Mouse (Mus musculus) midbrain, embryonic 13.5 days (tissue): Measurements from ENCODE around the gene Ascc3. TPM values are rescaled to one million over a fixed set of nuclear protein-coding genes. Genes with fewer than 3 reads are reported as not detected.

Source experiments
- ATAC-seq: fragments of 200-750 bp; cut with Nextera tagmentation; 2 replicates; pipeline ENCODE4 v1.8.0; 2017; ENCODE audit warnings: mild to moderate bottlenecking, moderate TSS enrichment, moderate library complexity
- H3K27ac ChIP-seq: fragments of 300-500 bp; sonication (generic); 2 replicates; pipeline ENCODE4 v1.5.1; 2015; ENCODE audit warnings: inconsistent platforms, mild to moderate bottlenecking, moderate library complexity
- H3K27me3 ChIP-seq: fragments of 300-500 bp; sonication (generic); 2 replicates; pipeline ENCODE4 v1.6.1; 2015; ENCODE audit warnings: mild to moderate bottlenecking, inconsistent platforms
- H3K36me3 ChIP-seq: fragments of 300-500 bp; sonication (generic); 2 replicates; pipeline ENCODE4 v1.6.1; 2015; ENCODE audit warnings: mild to moderate bottlenecking, inconsistent platforms
- H3K4me1 ChIP-seq: fragments of 300-500 bp; sonication (generic); replicated peaks from 2 replicates; pipeline ENCODE4 v1.6.1; 2015; ENCODE audit warnings: inconsistent platforms
- H3K4me2 ChIP-seq: fragments of 300-500 bp; sonication (generic); replicated peaks from 2 replicates; pipeline ENCODE4 v1.6.1; 2015; ENCODE audit warnings: moderate library complexity, mild to moderate bottlenecking, inconsistent platforms
- H3K4me3 ChIP-seq: fragments of 300-500 bp; sonication (generic); replicated peaks from 2 replicates; pipeline ENCODE4 v1.5.1; 2015; ENCODE audit warnings: mild to moderate bottlenecking, inconsistent platforms
- H3K9ac ChIP-seq: fragments of 300-500 bp; sonication (generic); replicated peaks from 2 replicates; pipeline ENCODE4 v1.6.1; 2015; ENCODE audit warnings: mild to moderate bottlenecking, inconsistent platforms
- H3K9me3 ChIP-seq: fragments of 300-500 bp; sonication (generic); 2 replicates; pipeline ENCODE4 v1.6.1; 2016; ENCODE audit warnings: mild to moderate bottlenecking, inconsistent platforms
- whole genome bisulfite sequencing: fragments of 180-500 bp; shearing (Covaris S2); methylation state at CpG from one replicate; pipeline ENCODE4 v1.1.7; 2015; 5-methylcytosine and 5-hydroxymethylcytosine counted together
- polyA plus RNA-seq: library from polyadenylated mRNA; unstranded; fragments of >200 nt; fragmentation: Nextera tagmentation; extraction: Ambion mirVana; gene quantifications from 2 replicates; pipeline ENCODE4 v1.2.1, GENCODE M21; 2015

The Ascc3 gene
- polyA plus RNA-seq, result 17.4 and 18.8 TPM in 2 replicates

- WGBS, result 1% methylated on average over 79 of the region's 79 CpGs
- Histone ChIP-seq H3K27me3 (no peaks in the 10 kb centered on the region), H3K36me3 (no peaks in the 10 kb centered on the region), H3K4me2 (peak within 1 kb of the TSS; percentile 59), H3K4me3 (peak within 1 kb of the TSS; percentile 79), H3K27ac (peak within 1 kb of the TSS; percentile 86), H3K4me1 (0 out of 2 replicates have a peak, but pooled peaks cover 4% of the 10 kb centered on the region), H3K9ac (peak within 1 kb of the TSS; percentile 84), H3K9me3 (no peaks in the 10 kb centered on the region)
- ATAC-seq, result peak; percentile 99
Observed at GRCm38 (mm10) chr10:50592355-50593293, at the start of gene Ascc3. Ascc3 (plus strand) TSS chr10:50592669.

GRCm38 (mm10) chr10:50584721-50585120, 7.7 kb upstream of the Ascc3 start:
- Histone ChIP-seq H3K27ac (no peak overlapping the region), H3K4me1 (no peaks in the 10 kb centered on the region), H3K4me3 (no peak overlapping the region), H3K9ac (no peak overlapping the region), H3K4me2 (no peak overlapping the region), H3K27me3 (no peaks in the 10 kb centered on the region), H3K9me3 (no peaks in the 10 kb centered on the region), H3K36me3 (no peaks in the 10 kb centered on the region)
- no peak for ATAC-seq
- WGBS, result 80% methylated on average over 1 of the region's 1 CpGs

GRCm38 (mm10) chr10:50586556-50586955, 5.9 kb upstream of the Ascc3 start:
- Histone ChIP-seq H3K9ac (no peak overlapping the region), H3K27ac (no peak overlapping the region), H3K4me2 (no peak overlapping the region), H3K9me3 (no peaks in the 10 kb centered on the region), H3K36me3 (no peaks in the 10 kb centered on the region), H3K4me1 (no peaks in the 10 kb centered on the region), H3K4me3 (no peak overlapping the region), H3K27me3 (no peaks in the 10 kb centered on the region)
- WGBS, result 89% methylated on average over 1 of the region's 1 CpGs
- no peak for ATAC-seq

- no peak overlapping the region for H3K27ac ChIP-seq
- ATAC-seq, result no peak
- no peaks in the 10 kb centered on the region for H3K27me3 ChIP-seq
- H3K4me1 ChIP-seq, result 0 out of 2 replicates have a peak, but pooled peaks cover 4% of the 10 kb centered on the region
- H3K36me3 ChIP-seq, result no peaks in the 10 kb centered on the region
- no peaks in the 10 kb centered on the region for H3K9me3 ChIP-seq
- peak overlapping the region; percentile 84 for H3K9ac ChIP-seq
- peak overlapping the region; percentile 79 for H3K4me3 ChIP-seq
- 78% methylated on average over 12 of the region's 12 CpGs for WGBS
- peak overlapping the region; percentile 59 for H3K4me2 ChIP-seq
Observed at GRCm38 (mm10) chr10:50593371-50593770, 902 bp downstream of the Ascc3 start.

- Histone ChIP-seq H3K4me2 (no peak overlapping the region), H3K27me3 (no peaks in the 10 kb centered on the region), H3K36me3 (no peaks in the 10 kb centered on the region), H3K9ac (no peak overlapping the region), H3K4me1 (0 out of 2 replicates have a peak, but pooled peaks cover 4% of the 10 kb centered on the region), H3K4me3 (no peak overlapping the region), H3K9me3 (no peaks in the 10 kb centered on the region), H3K27ac (no peak overlapping the region)
- ATAC-seq, result no peak
Observed at GRCm38 (mm10) chr10:50595340-50595739, 2.9 kb downstream of the Ascc3 start.

- H3K4me1 ChIP-seq, result no peaks in the 10 kb centered on the region
- H3K27me3 ChIP-seq, result no peaks in the 10 kb centered on the region
- no peak overlapping the region for H3K4me2 ChIP-seq
- no peaks in the 10 kb centered on the region for H3K9me3 ChIP-seq
- no peak overlapping the region for H3K4me3 ChIP-seq
- no peak overlapping the region for H3K9ac ChIP-seq
- ATAC-seq, result no peak
- no peak overlapping the region for H3K27ac ChIP-seq
- no peaks in the 10 kb centered on the region for H3K36me3 ChIP-seq
- WGBS, result 92% methylated on average over 5 of the region's 5 CpGs
Observed at GRCm38 (mm10) chr10:50604919-50605318, 12.4 kb downstream of the Ascc3 start.

- ATAC-seq, result no peak
- Histone ChIP-seq H3K4me2 (no peak overlapping the region), H3K36me3 (0 out of 2 replicates have a peak, but pooled peaks cover 5% of the 10 kb centered on the region), H3K4me3 (no peak overlapping the region), H3K27me3 (no peaks in the 10 kb centered on the region), H3K4me1 (no peaks in the 10 kb centered on the region), H3K27ac (no peak overlapping the region), H3K9me3 (no peaks in the 10 kb centered on the region), H3K9ac (no peak overlapping the region)
- 98% methylated on average over 9 of the region's 9 CpGs for WGBS
Observed at GRCm38 (mm10) chr10:50613840-50614239, 21.4 kb downstream of the Ascc3 start.

- Histone ChIP-seq H3K9ac (no peak overlapping the region), H3K27me3 (no peaks in the 10 kb centered on the region), H3K36me3 (peaks cover 10% of the 10 kb centered on the region), H3K4me3 (no peak overlapping the region), H3K4me1 (no peaks in the 10 kb centered on the region), H3K27ac (no peak overlapping the region), H3K4me2 (no peak overlapping the region), H3K9me3 (peaks cover 6% of the 10 kb centered on the region; the same call in 1 of the 2 replicates)
- 78% methylated on average over 1 of the region's 1 CpGs for WGBS
- ATAC-seq, result no peak
Observed at GRCm38 (mm10) chr10:50625874-50626273, 33.4 kb downstream of the Ascc3 start.

GRCm38 (mm10) chr10:50639607-50640006, 47.1 kb downstream of the Ascc3 start:
- no peak overlapping the region for H3K9ac ChIP-seq
- H3K4me2 ChIP-seq, result no peak overlapping the region
- H3K36me3 ChIP-seq, result peaks cover 5% of the 10 kb centered on the region; the same call in 1 of the 2 replicates
- H3K4me1 ChIP-seq, result no peaks in the 10 kb centered on the region
- no peaks in the 10 kb centered on the region for H3K27me3 ChIP-seq
- no peak overlapping the region for H3K27ac ChIP-seq
- WGBS, result 62% methylated on average over 1 of the region's 1 CpGs
- H3K9me3 ChIP-seq, result no peaks in the 10 kb centered on the region
- no peak overlapping the region for H3K4me3 ChIP-seq
- no peak for ATAC-seq

- no peak for ATAC-seq
- no peaks in the 10 kb centered on the region for H3K27me3 ChIP-seq
- H3K4me3 ChIP-seq, result no peak overlapping the region
- no peaks in the 10 kb centered on the region for H3K9me3 ChIP-seq
- H3K36me3 ChIP-seq, result peaks cover 8% of the 10 kb centered on the region
- no peak overlapping the region for H3K27ac ChIP-seq
- no peak overlapping the region for H3K4me2 ChIP-seq
- H3K4me1 ChIP-seq, result no peaks in the 10 kb centered on the region
- no peak overlapping the region for H3K9ac ChIP-seq
- 92% methylated on average over 8 of the region's 8 CpGs for WGBS
Observed at GRCm38 (mm10) chr10:50650612-50651011, 58.1 kb downstream of the Ascc3 start.

GRCm38 (mm10) chr10:50653551-50653950, 61.1 kb downstream of the Ascc3 start:
- no peak for ATAC-seq
- H3K27me3 ChIP-seq, result no peaks in the 10 kb centered on the region
- no peak overlapping the region for H3K4me3 ChIP-seq
- no peak overlapping the region for H3K9ac ChIP-seq
- no peak overlapping the region for H3K4me2 ChIP-seq
- peaks cover 8% of the 10 kb centered on the region for H3K36me3 ChIP-seq
- 96% methylated on average over 3 of the region's 3 CpGs for WGBS
- H3K27ac ChIP-seq, result no peak overlapping the region
- H3K4me1 ChIP-seq, result no peaks in the 10 kb centered on the region
- no peaks in the 10 kb centered on the region for H3K9me3 ChIP-seq

- Histone ChIP-seq H3K9me3 (no peaks in the 10 kb centered on the region), H3K9ac (no peak overlapping the region), H3K4me1 (no peaks in the 10 kb centered on the region), H3K4me3 (no peak overlapping the region), H3K4me2 (no peak overlapping the region), H3K27ac (no peak overlapping the region), H3K36me3 (peaks cover 8% of the 10 kb centered on the region), H3K27me3 (no peaks in the 10 kb centered on the region)
- WGBS, result 54% methylated on average over 1 of the region's 1 CpGs
- peak; percentile 68 for ATAC-seq
Observed at GRCm38 (mm10) chr10:50657352-50657751, 64.9 kb downstream of the Ascc3 start.
